Mouse (Mus musculus) liver, adult 2 months (tissue): ENCODE measurements at regions not wholly inside any gene's neighbourhood (a gene's known extent, or its start where the extent isn't known, plus 50 kb on each side); places are given as distances from the start of the nearest gene placed in this dataset.

Source experiments
- CTCF ChIP-seq: fragments of 200-500 bp; IDR thresholded peaks from 2 replicates; pipeline ENCODE4 v1.5.1; 2011; ENCODE audit warnings: low read depth, low read length, control low read depth
- POLR2A ChIP-seq: fragments of 200-500 bp; IDR thresholded peaks from 2 replicates; pipeline ENCODE4 v1.6.1; 2011; ENCODE audit warnings: low read length, control low read depth; ENCODE audit not compliant: insufficient read depth; ENCODE audit errors: extremely low read depth

DNA sequence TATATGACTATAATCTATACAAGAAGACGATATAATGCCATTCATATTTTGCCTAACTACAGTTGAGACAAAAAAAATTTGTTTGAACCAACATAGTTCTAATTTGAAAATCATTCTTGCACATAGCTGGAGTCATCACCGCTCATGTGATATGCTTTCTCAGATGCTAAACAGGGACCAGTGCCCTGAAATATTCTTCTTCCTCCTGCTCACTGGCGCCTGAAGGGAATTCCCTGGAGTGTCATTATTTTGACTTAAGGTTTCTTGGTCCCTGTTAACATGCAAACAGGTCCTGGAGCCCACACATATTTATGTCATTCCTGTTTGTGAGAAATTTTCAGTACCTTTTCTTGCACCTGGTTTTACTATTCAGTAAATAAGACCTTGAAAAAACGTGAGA lies 177.5 kb upstream of the Syt1 start:
- TF ChIP-seq CTCF (no peak), POLR2A (no peak)
